Mouse (Mus musculus) hindbrain, embryonic 13.5 days (tissue): ENCODE measurements around the gene Lrtm1. TPM values are rescaled to one million over a fixed set of nuclear protein-coding genes. Genes with fewer than 3 reads are reported as not detected.
A peak's percentile ranks its signal among the peaks of the same experiment; 100 is the strongest.

ENCODE experiments used
- ATAC-seq: fragments of 200-750 bp; cut with Nextera tagmentation; 2 replicates; pipeline ENCODE4 v1.8.0; 2017; ENCODE audit warnings: moderate TSS enrichment; ENCODE audit not compliant: low FRiP score
- H3K27ac ChIP-seq: fragments of 300-500 bp; sonication (generic); 2 replicates; pipeline ENCODE4 v1.5.1; 2015; ENCODE audit warnings: inconsistent platforms, mild to moderate bottlenecking, moderate library complexity
- H3K27me3 ChIP-seq: fragments of 300-500 bp; sonication (generic); 2 replicates; pipeline ENCODE4 v1.6.1; 2015; ENCODE audit warnings: mild to moderate bottlenecking, inconsistent platforms
- H3K36me3 ChIP-seq: fragments of 300-500 bp; sonication (generic); 2 replicates; pipeline ENCODE4 v1.6.1; 2015; ENCODE audit warnings: mild to moderate bottlenecking, inconsistent platforms
- H3K4me1 ChIP-seq: fragments of 300-500 bp; sonication (generic); replicated peaks from 2 replicates; pipeline ENCODE4 v1.6.1; 2015; ENCODE audit warnings: inconsistent platforms
- H3K4me2 ChIP-seq: fragments of 300-500 bp; sonication (generic); 2 replicates; pipeline ENCODE4 v1.6.1; 2015; ENCODE audit warnings: inconsistent platforms, mild to moderate bottlenecking, moderate library complexity
- H3K4me3 ChIP-seq: fragments of 300-500 bp; sonication (generic); 2 replicates; pipeline ENCODE4 v1.5.1; 2015; ENCODE audit warnings: mild to moderate bottlenecking, inconsistent platforms
- H3K9ac ChIP-seq: fragments of 300-500 bp; sonication (generic); 2 replicates; pipeline ENCODE4 v1.6.1; 2015; ENCODE audit warnings: mild to moderate bottlenecking, inconsistent platforms
- H3K9me3 ChIP-seq: fragments of 300-500 bp; sonication (generic); 2 replicates; pipeline ENCODE4 v1.6.1; 2016; ENCODE audit warnings: inconsistent platforms
- WGBS: fragments of 180-500 bp; shearing (Covaris S2); methylation state at CpG from one replicate; pipeline ENCODE4 v1.1.7; 2015; 5-methylcytosine and 5-hydroxymethylcytosine counted together
- polyA plus RNA-seq: library from polyadenylated mRNA; unstranded; fragments of >200 nt; fragmentation: Nextera tagmentation; extraction: Ambion mirVana; gene quantifications from 2 replicates; pipeline ENCODE4 v1.2.1, GENCODE M21; 2015

The Lrtm1 gene
- polyA plus RNA-seq: 0.31 and 0.44 TPM in 2 replicates

GRCm38 (mm10) chr14:29017883-29018282 lies at the start of gene Lrtm1:
Gene Lrtm1, plus strand, starts transcription at chr14:29018208.
- 10% methylated on average over 5 of the region's 5 CpGs for WGBS
- no peak within 1 kb of the TSS for H3K4me3 ChIP-seq
- no peaks in the 10 kb centered on the region for H3K9me3 ChIP-seq
- no peak for ATAC-seq
- H3K36me3 ChIP-seq: no peaks in the 10 kb centered on the region
- no peak within 1 kb of the TSS for H3K4me2 ChIP-seq
- no peaks in the 10 kb centered on the region for H3K27me3 ChIP-seq
- no peak within 1 kb of the TSS for H3K9ac ChIP-seq
- H3K27ac ChIP-seq: no peak within 1 kb of the TSS
- peaks cover 21% of the 10 kb centered on the region for H3K4me1 ChIP-seq

- Histone ChIP-seq H3K27ac (no peak overlapping the region), H3K36me3 (peaks cover 5% of the 10 kb centered on the region; the same call in 1 of the 2 replicates), H3K9ac (no peak overlapping the region), H3K9me3 (no peaks in the 10 kb centered on the region), H3K27me3 (no peaks in the 10 kb centered on the region), H3K4me2 (no peak overlapping the region), H3K4me1 (no peaks in the 10 kb centered on the region; the same call in 1 of the 2 replicates), H3K4me3 (no peak overlapping the region)
- ATAC-seq: no peak
- 87% methylated on average over 4 of the region's 4 CpGs for WGBS
Observed at GRCm38 (mm10) chr14:28969247-28969646, 48.8 kb upstream of the Lrtm1 start.

- H3K27ac ChIP-seq: no peak overlapping the region
- H3K27me3 ChIP-seq: no peaks in the 10 kb centered on the region
- 52% methylated on average over 5 of the region's 5 CpGs for WGBS
- H3K9ac ChIP-seq: no peak overlapping the region
- no peaks in the 10 kb centered on the region; the same call in 1 of the 2 replicates for H3K4me1 ChIP-seq
- no peak overlapping the region for H3K4me2 ChIP-seq
- H3K9me3 ChIP-seq: no peaks in the 10 kb centered on the region
- H3K4me3 ChIP-seq: no peak overlapping the region
- H3K36me3 ChIP-seq: no peaks in the 10 kb centered on the region
- ATAC-seq: no peak
Observed at GRCm38 (mm10) chr14:28972620-28973019, 45.4 kb upstream of the Lrtm1 start.

GRCm38 (mm10) chr14:28979230-28979629 lies 38.8 kb upstream of the Lrtm1 start:
- Histone ChIP-seq H3K4me3 (no peak overlapping the region), H3K36me3 (no peaks in the 10 kb centered on the region), H3K9me3 (no peaks in the 10 kb centered on the region), H3K27me3 (no peaks in the 10 kb centered on the region), H3K27ac (no peak overlapping the region), H3K9ac (no peak overlapping the region), H3K4me2 (no peak overlapping the region), H3K4me1 (0 out of 2 replicates have a peak, but pooled peaks cover 4% of the 10 kb centered on the region)
- ATAC-seq: no peak
- WGBS: 93% methylated on average over 2 of the region's 2 CpGs

- H3K27me3 ChIP-seq: no peaks in the 10 kb centered on the region
- 0 out of 2 replicates have a peak, but pooled peaks cover 4% of the 10 kb centered on the region for H3K4me1 ChIP-seq
- no peak overlapping the region for H3K9ac ChIP-seq
- H3K4me3 ChIP-seq: no peak overlapping the region
- no peaks in the 10 kb centered on the region for H3K9me3 ChIP-seq
- no peak overlapping the region for H3K4me2 ChIP-seq
- no peak overlapping the region for H3K27ac ChIP-seq
- 28% methylated on average over 3 of the region's 3 CpGs for WGBS
- no peaks in the 10 kb centered on the region for H3K36me3 ChIP-seq
- no peak for ATAC-seq
Observed at GRCm38 (mm10) chr14:28980482-28980881, 37.5 kb upstream of the Lrtm1 start.

- ATAC-seq: no peak
- no peak overlapping the region for H3K27ac ChIP-seq
- no peak overlapping the region for H3K4me3 ChIP-seq
- H3K9ac ChIP-seq: no peak overlapping the region
- no peak overlapping the region for H3K4me2 ChIP-seq
- no peaks in the 10 kb centered on the region for H3K36me3 ChIP-seq
- H3K27me3 ChIP-seq: no peaks in the 10 kb centered on the region
- 77% methylated on average over 2 of the region's 2 CpGs for WGBS
- H3K4me1 ChIP-seq: 0 out of 2 replicates have a peak, but pooled peaks cover 4% of the 10 kb centered on the region
- no peaks in the 10 kb centered on the region for H3K9me3 ChIP-seq
Observed at GRCm38 (mm10) chr14:28984276-28984675, 33.7 kb upstream of the Lrtm1 start.

GRCm38 (mm10) chr14:28988211-28988900 lies 29.7 kb upstream of the Lrtm1 start:
- no peaks in the 10 kb centered on the region for H3K36me3 ChIP-seq
- no peak for ATAC-seq
- WGBS: 92% methylated on average over 7 of the region's 7 CpGs

GRCm38 (mm10) chr14:28996569-28996968 lies 21.4 kb upstream of the Lrtm1 start:
- H3K9me3 ChIP-seq: no peaks in the 10 kb centered on the region
- no peaks in the 10 kb centered on the region for H3K36me3 ChIP-seq
- no peak overlapping the region for H3K4me3 ChIP-seq
- ATAC-seq: no peak
- no peak overlapping the region for H3K9ac ChIP-seq
- no peaks in the 10 kb centered on the region for H3K4me1 ChIP-seq
- WGBS: 97% methylated on average over 3 of the region's 3 CpGs
- no peaks in the 10 kb centered on the region for H3K27me3 ChIP-seq
- no peak overlapping the region for H3K27ac ChIP-seq
- no peak overlapping the region for H3K4me2 ChIP-seq

More at GRCm38 (mm10) chr14:28988211-28988900, 29.7 kb upstream of the Lrtm1 start:
- no peak overlapping the region for H3K4me2 ChIP-seq
- no peak overlapping the region for H3K27ac ChIP-seq
- no peak overlapping the region for H3K9ac ChIP-seq
- H3K4me3 ChIP-seq: no peak overlapping the region
- no peaks in the 10 kb centered on the region for H3K4me1 ChIP-seq
- no peaks in the 10 kb centered on the region for H3K27me3 ChIP-seq
- H3K9me3 ChIP-seq: no peaks in the 10 kb centered on the region

GRCm38 (mm10) chr14:29005228-29005840 lies 12.7 kb upstream of the Lrtm1 start:
- H3K36me3 ChIP-seq: no peaks in the 10 kb centered on the region
- 94% methylated on average over 4 of the region's 5 CpGs for WGBS
- H3K4me2 ChIP-seq: no peak overlapping the region
- H3K9ac ChIP-seq: no peak overlapping the region
- ATAC-seq: no peak
- H3K4me3 ChIP-seq: no peak overlapping the region
- H3K9me3 ChIP-seq: no peaks in the 10 kb centered on the region
- H3K27me3 ChIP-seq: no peaks in the 10 kb centered on the region
- H3K27ac ChIP-seq: no peak overlapping the region
- H3K4me1 ChIP-seq: peaks cover 3% of the 10 kb centered on the region

GRCm38 (mm10) chr14:29009644-29010043 lies 8.4 kb upstream of the Lrtm1 start:
- ATAC-seq: no peak
- Histone ChIP-seq H3K27ac (no peak overlapping the region), H3K9ac (no peak overlapping the region), H3K4me2 (no peak overlapping the region), H3K4me1 (peaks cover 7% of the 10 kb centered on the region), H3K9me3 (no peaks in the 10 kb centered on the region), H3K27me3 (no peaks in the 10 kb centered on the region), H3K4me3 (no peak overlapping the region), H3K36me3 (no peaks in the 10 kb centered on the region)
- 93% methylated on average over 4 of the region's 4 CpGs for WGBS

- no peaks in the 10 kb centered on the region for H3K36me3 ChIP-seq
- ATAC-seq: no peak
- no peak overlapping the region for H3K4me3 ChIP-seq
- no peaks in the 10 kb centered on the region for H3K27me3 ChIP-seq
- no peak overlapping the region for H3K9ac ChIP-seq
- H3K9me3 ChIP-seq: no peaks in the 10 kb centered on the region
- H3K4me2 ChIP-seq: no peak overlapping the region
- peaks cover 27% of the 10 kb centered on the region for H3K4me1 ChIP-seq
- H3K27ac ChIP-seq: no peak overlapping the region
- 67% methylated on average over 3 of the region's 3 CpGs for WGBS
Observed at GRCm38 (mm10) chr14:29013161-29013560, 4.8 kb upstream of the Lrtm1 start.

- no peak overlapping the region for H3K4me3 ChIP-seq
- no peak overlapping the region for H3K9ac ChIP-seq
- H3K4me1 ChIP-seq: peaks cover 27% of the 10 kb centered on the region
- 78% methylated on average over 2 of the region's 2 CpGs for WGBS
- H3K9me3 ChIP-seq: no peaks in the 10 kb centered on the region
- no peaks in the 10 kb centered on the region for H3K36me3 ChIP-seq
- H3K27me3 ChIP-seq: no peaks in the 10 kb centered on the region
- no peak for ATAC-seq
- no peak overlapping the region for H3K27ac ChIP-seq
- H3K4me2 ChIP-seq: no peak overlapping the region
Observed at GRCm38 (mm10) chr14:29014680-29015079, 3.3 kb upstream of the Lrtm1 start.

- peak overlapping the region; percentile 66 for H3K27ac ChIP-seq
- peak; percentile 73; the same call in 1 of the 2 replicates for ATAC-seq
- 13% methylated on average over 5 of the region's 5 CpGs for WGBS
- no peak overlapping the region for H3K4me2 ChIP-seq
- H3K4me1 ChIP-seq: peaks cover 21% of the 10 kb centered on the region
- H3K36me3 ChIP-seq: no peaks in the 10 kb centered on the region
- H3K9me3 ChIP-seq: no peaks in the 10 kb centered on the region
- no peak overlapping the region for H3K4me3 ChIP-seq
- no peaks in the 10 kb centered on the region for H3K27me3 ChIP-seq
- H3K9ac ChIP-seq: no peak overlapping the region
Observed at GRCm38 (mm10) chr14:29015896-29016295, 2.1 kb upstream of the Lrtm1 start.
